Mouse (Mus musculus): ENCODE measurements around the gene Rit1.
"Not testable (repeated sequence)": the region's sequence is repeated elsewhere in the genome, so short reads cannot be mapped to it uniquely, and the experiment has no call there.

Gene Rit1

DNA sequence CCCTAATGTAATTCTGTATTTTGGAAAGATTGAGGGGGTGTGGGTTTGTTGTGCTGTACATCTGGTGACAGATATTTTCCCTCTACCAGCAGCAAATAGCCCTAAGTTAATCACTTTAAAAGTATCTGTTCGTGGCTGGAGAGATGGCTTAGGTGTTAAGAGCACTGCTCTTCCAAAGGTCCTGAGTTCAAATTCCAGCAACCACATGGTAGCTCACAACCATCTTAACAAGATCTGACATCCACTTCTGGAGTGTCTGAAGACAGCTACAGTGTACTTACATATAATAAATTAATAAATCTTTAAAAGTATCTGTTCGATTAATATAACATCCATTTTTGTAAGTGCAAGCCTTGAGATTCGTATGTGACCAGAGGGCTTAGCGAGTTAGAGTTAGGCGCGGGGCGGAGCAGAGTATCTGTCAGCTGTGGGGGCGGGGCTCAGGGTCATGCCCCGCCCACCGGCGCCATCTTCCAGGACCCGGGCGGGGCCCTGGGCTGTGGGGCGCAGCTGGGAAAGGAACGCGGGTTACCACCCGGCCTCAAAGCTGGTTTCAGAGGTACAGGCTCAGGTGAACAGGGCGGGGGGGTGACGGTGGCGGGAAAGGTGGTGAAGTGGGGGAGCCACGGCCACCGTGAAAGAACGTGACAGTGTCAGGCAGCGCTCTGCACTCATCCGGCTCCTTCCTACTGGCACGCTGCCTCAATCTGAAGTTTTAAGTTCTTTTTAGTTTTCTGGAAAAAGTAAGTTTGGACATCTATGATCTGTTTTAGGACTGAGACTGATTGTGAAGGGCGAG is at the start of gene Rit1:
Rit1 (plus strand) TSS at position 440 of the 799 bp plus-strand sequence.
- DNase-seq, result peak; percentile 91

DNA sequence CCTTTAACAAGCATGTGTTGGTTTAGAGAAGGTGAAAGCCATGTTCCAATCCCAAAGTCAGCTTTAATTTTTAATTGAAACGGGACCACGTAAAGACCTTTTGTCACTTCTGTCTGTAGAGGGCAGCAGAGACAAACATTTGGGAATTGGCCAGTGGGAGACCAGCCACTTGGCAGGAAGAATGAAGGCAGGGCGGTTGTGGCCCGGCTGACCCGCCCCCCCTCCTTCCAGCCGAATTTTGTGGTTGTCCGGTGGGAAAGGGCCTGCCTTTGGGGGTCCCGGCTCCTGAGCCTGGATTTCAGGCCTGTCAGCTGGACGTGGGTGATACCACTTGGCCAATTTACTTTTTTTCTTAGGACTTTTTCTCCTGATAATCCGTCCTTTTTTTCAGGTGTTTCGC is 39.2 kb upstream of the Rit1 start:
- DNase-seq, result peak; percentile 70

DNA sequence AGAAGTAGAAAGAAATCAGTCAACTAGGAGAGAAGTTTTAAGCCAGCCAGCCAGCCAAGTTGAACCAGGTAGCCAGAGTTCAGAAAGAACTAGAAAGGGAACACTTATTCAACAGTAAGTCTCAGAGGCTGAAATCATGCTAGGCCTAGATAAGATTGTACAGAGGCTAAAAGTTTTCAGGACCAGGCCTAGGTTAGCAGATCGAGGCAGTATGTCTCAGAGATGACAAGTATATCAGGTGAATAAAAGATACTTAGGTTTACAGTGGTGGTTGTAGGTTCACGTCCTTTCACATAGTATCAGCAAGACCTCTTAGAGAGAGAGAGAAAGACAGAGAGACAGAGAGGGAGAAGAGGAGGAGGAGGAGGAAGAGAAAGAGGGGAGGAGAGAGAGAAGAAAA is 32.8 kb upstream of the Rit1 start:
- no peak for DNase-seq

DNA sequence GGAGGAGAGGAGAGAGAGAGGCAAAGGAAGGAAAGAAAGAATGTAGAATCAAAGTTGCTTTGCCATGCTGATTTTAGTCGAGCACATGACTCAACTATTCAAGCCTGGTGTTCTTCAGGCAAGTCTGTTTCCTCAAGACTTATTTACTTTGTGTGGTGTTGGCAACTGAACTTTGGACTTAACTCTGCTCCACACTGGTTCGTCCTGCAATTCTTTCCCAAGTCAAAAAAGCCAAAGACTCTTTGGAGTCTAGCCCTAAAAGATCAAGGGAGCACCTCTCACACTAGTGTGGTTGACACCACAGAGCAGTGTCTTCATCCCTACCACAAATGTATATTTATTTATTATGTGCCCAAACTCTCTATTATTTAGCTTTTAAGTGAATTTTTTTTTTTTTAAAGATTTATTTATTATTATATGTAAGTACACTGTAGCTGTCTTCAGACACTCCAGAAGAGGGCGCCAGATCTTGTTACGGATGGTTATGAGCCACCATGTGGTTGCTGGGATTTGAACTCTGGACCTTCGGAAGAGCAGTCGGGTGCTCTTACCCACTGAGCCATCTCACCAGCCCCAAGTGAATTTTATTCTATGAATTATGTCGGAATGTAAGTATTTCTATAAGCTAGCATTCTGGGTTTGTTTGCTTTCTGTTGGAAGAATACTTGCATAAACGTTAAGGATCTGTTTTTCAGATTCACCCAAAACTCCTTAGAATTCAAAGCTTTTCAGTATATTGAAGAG is 32.2 kb upstream of the Rit1 start:
- DNase-seq, result no peak

DNA sequence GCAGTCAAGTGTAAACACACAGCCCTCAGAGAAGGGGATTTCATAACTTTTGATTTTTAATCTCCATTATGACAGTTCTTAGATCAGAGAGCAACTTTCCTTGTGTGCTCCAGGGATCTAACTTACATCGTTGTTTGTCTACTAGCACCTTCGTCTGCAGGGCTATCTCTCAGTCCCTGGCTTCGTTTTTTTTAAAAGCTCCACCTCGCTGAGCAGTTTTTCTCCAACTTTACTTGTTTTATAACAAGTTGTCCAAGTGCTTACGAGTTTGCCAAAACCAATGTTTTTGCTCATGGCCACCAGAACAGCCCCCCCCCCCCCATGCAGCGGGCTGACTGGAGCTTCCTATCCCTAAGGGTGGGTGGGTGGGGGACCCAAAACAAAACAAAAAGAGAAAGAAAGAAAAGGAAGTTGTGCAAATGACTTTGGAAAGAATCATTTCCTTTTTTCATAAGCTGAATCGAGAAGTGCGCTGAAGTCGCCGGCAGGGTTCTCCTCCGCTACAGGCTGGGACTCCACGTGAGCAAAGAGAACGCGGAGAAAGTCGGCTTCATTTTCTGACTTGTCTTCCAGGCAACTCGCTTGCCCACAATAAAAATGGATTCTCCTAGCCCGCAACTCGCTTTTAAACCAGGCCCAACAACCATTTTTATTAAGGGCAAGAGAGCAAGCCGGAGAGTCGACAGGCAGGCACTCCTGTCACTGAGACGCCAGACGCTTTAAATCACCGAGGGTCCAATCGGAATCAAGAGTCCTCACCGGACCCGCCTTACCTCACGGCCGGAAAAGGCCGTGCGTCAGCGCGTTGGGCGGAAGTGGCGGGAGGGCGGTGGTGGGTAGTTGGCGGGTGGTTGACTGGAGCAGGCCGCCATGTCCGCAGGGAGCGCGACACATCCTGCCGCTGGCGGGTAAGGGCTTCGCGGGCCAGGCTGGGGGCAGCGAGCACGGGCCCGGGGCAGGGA is 31.4 kb upstream of the Rit1 start, which contains the start of gene Khdc4:
Khdc4 (plus strand) TSS at position 824 of the 962 bp plus-strand sequence.
- peak; percentile 96 for DNase-seq

DNA sequence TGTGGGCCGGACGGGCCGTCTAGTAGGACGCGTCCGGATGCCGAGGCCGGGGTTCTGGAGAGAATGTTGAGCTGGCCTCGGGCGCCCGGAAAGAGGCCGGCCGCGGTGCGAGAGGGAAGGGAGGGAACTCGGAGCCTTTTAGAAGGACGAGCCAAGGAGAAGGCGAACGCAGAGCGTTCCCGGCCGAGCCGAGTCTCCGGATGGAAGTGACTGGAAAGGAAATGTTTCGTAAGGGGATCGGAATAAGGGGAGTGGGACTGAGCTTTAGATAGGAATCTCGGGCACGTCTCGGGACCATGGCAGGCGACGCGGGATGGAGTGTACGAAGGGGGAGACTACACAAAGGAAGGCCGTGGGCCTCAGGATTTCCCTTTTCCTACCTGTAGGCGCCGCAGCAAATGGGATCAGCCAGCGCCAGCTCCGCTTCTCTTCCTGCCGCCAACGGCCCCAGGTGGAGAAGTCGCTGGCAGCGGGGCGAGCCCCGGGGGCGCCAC is 30.6 kb upstream of the Rit1 start:
- DNase-seq, result peak; percentile 58

DNA sequence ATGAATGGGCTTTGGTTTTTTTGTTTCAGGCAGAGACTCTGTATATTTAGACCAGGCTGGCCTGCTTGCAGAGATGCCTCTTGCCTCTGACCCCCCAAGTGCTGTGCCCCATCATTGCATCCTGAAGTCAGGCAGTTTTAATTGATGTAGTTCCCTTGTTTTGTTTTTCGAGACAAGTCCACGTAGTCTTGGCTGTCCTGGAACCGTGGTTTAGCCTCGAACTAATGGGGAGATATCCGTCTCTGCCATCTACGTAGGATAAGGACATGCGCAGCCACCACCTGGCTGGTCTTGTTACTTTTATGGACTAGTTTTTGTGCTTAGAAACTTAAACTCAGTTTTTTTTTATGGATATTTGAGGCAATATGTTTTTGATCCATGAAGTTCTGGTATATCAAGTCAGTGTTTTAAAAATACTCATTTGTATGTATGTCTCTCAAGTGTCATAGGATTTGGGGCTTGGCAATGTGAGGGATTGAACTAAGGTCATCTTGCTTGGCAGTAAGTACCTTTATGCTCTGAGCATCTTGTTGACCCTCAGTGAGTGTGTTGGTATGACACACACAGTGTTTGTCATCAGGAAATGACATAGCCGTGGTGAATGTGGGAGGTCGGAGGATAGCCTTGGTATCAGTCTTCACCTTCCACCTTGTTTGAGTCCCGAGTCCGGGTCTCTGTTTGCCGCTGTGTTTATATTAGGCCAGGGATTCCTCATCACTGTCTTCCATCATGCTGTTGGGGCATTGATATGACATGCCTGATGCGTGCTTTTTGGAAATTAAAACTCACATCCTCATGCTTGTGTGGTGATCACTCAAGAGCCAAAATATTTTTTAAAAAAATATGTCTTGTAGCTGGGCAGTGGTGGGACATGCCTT is 29.7 kb upstream of the Rit1 start:
- no peak for DNase-seq

DNA sequence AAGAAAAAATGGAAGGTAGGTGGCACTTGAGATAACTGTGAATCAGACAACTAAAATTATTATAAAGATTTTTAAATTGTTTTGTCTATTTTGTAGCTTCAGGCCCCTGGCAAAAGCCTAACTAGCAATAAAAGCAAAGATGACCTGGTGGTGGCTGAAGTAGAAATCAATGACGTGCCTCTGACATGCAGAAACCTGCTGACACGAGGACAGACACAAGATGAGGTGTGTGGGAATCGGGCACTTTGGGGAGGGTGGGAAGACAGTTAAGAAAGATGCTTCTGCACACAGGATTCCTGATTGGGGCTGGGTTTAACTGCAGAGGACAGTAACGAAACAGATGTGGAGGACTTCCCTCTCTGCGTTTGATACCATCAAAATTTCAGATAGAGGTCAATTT is 27.6 kb upstream of the Rit1 start:
- no peak for DNase-seq

DNA sequence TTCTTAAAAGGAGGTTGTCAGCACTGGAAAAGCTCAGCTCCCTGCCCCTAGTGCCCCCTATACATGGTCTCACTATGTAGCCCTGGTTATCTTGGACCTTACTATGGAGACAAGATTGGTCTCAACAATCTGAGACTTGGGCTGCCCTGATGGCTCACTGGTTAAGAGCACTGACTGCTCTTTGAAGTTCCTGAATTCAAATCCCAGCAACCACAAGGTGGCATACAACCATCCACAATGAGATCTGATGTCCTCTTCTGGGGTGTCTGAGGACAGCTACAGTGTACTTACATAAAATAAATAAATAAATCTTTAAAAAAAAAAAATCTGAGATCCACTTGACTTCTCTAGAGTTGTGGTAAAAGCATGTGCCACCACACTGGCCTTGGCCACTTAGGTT is 21.1 kb upstream of the Rit1 start:
- no peak for DNase-seq

DNA sequence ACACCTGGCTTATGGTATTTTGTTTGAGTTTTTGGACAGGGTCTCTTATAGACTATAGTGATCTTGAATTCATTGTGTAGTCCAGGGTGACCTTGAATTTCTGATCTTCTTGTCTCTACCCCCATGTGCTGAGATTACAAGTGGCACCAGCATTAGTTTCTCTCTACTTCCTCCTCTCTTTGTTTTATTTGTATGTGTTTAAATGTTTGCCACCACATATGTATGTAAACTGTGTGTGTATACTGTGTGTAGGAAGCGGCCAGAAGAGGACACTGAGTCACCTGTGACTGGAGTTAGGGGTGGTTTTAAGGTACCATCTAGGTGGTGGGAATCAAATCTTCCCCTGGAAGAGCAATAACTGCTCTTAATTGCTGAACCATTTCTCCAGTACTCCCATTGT is 18.6 kb upstream of the Rit1 start:
- no peak for DNase-seq

DNA sequence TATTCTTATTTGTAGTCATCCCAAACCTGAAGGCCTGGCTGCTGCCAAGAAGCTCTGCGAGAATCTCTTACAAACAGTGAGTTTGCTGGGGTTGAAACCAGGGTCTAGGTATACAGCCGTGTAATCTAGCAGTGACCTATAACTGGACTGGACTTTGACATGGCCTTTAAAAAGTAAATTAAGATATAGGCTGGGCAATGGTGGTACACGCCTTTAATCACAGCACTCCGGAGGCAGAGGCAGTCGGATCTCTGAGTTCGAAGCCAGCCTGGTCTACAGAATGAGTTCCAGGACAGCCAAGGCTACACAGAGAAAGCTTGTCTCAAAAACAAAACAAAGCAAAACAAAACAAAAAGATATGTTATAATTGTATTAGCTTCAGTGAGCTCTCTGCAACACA is 17.8 kb upstream of the Rit1 start:
- no peak for DNase-seq

DNA sequence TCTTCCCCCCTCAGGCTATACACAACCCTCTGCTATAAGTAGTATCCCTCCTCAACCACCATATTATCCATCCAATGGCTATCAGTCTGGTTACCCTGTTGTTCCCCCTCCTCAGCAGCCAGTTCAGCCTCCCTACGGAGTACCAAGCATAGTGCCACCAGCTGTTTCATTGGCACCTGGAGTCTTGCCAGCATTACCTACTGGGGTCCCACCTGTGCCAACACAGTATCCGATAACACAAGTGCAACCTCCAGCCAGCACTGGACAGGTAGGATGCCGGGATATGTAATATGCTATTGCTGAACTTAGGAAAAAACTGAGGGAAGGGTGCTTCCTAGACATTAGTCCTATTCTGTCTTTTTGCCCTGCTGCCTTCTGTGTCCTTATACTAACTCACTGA is 16.4 kb upstream of the Rit1 start:
- DNase-seq, result no peak

DNA sequence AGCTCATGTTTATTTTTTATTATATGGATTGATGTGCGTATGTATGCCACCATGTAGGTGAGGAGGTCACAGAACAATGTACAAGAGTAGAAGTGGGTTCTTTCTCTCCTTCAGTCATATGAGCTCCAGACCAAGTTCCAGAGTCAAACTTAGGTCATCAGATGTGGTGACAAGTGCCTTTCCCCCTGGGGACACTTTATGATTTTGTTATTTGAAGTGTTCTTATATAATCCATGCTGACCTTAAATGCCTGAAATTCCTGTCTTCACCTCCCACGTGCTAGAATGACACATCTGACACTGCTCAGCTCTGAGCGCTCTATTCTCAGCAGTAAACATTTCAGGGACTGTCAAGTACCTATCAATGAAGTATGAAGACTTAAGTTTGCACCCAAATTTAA is 15.4 kb upstream of the Rit1 start:
- no peak for DNase-seq

DNA sequence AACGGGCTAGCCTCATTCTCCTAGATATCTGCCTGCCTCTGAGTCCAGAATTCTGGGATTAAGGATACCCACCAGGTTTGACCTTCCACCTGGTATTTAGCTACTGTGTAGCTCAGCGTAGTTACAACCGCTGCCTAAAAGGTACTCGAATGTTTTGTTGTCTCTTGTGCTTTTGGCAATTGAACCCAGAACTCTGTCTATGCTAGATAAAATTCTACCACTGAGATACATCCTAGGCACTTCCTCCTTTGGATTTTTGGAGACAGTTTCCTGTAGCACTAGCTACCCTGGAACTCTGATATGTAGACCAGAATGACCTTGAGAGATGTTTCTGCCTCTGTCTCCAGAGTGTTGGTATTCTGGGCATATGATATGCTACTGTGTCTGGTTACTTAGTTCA is 2.9 kb upstream of the Rit1 start:
- DNase-seq, result no peak

DNA sequence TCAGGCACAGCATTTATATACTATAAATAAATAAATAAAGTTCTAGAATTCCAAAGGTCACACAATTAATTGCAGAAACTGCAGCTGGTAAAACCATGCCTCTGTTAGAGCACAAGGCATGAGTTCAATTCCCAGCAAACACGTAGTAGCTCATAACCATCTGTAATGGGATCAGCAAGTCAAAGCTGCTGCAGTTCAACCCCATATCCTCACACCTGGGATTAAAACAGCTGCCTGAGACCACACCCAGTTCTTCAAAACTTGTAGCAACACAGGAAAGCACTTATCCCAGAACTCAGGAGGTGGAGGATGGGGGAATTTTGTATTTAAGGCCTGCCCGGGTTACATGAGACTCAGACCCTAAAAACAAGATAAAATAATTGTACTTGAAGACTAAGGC is 1.9 kb upstream of the Rit1 start:
- DNase-seq, result no peak

DNA sequence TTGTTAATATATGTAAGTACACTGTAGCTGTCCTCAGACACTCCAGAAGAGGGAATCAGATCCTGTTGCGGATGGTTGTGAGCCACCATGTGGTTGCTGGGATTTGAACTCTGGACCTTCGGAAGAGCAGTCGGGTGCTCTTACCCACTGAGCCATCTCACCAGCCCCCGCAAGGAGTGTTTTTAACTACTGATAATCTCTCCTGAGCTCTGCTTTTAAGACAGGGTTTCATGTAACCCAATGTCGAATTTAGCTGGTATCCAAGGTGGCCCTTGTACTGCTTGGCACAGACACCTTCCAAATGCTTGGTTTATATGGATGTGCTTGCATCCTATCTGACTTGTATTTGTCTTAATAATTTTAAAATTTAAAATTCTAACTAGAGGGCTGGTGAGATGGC is 922 bp upstream of the Rit1 start:
- not testable (repeated sequence) for DNase-seq

DNA sequence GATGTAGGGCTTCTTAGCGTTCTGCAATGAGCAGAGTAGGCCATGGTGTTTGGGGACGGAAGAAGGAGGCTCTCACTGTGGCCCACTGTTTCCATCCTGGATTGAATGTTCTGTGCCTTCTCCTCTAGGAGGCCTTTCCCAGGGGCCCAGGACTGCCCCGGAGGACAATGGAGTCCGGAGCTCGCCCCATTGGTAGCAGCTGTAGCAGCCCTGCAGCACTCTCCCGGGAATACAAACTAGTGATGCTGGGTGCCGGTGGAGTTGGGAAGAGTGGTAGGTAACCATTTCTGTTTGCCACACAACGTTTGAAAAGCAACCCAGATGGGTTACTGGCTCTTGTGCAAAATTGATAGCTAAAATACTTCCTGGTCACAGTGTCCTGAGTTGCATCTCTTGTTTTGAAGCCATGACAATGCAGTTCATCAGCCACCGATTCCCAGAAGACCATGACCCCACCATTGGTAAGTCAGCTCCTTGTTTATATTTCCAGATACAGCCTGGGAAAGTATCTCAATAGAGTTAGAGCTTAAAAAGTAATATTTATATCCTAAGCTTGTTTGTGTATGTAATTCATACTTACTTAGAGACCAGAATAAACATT is 660 bp downstream of the Rit1 start:
- DNase-seq, result peak; percentile 22

DNA sequence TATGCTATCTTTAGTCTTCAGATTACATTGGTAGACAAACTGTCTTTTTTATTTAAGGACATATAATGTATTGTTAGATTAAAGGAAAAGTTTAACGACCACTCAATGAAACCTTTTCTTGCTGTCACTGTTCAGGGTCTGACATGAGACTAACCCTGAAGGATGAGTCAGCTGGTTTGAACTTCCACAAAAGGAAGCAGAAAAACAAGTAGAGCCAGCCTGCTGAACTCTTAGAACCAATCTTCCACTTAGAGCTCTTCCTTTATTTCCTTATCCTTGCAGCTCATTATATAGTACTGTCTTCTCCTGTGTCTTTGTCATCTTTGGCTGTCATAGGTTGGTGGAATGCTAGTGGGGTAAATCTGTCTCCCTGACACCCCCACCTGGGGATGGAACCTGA is 1.2 kb downstream of the Rit1 start:
- no peak for DNase-seq

DNA sequence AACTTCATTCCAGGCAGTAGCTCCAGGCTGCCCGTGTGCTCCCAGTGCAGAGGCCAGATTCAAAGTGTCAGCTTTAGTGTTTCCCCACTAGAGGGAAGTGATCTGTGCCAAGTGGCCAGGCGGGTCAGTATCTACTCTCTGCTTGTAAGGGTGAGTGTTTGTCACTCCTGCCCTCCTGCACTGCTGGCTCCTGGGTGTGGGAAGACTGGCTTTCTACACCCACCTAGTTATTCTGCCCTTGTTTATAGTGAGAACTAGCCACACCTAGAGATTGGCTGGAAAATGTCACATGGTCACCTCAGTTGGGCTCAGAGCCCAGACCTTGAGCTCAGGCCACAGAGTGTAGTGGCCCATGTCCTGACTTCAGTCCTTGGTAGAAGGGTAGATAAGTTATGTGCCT is 2.5 kb downstream of the Rit1 start:
- no peak for DNase-seq

DNA sequence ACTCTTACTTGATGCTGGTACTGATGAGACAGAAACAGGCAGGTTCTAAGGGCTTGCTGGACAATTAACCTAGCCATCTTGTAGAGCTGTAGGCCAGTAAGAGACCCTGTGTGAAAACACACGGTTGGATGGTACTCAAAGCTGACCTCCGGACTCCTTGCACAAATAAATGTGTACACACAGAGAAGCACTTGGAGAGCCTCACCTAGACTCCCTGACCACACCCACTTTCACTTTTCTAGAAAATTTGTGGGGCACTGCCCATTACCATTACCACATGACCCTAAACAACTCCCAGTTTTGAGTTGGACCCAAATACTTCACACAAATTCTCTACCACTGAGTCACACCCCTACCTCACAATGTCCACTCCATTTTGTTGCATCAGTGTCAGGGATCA is 19.9 kb downstream of the Rit1 start:
- no peak for DNase-seq

DNA sequence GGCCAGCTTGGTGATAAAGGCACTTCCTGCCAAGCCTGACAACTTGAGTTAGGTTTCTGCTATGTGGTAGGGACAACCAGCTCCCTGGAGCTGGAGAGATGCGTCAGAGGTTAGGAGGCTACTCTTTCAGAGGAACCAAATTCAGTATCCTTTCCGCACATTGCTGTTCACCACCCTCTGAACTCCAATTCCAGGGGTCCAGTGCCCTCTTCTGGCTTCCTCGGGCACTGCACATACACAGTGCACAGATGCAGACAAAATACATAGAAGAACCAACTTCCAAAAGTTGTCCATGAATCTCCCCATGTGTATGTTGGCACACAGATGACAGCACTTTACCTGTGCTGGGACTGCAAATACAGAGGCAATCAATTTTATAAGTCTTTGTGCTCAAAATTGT is 22.0 kb downstream of the Rit1 start:
- peak; percentile 73 for DNase-seq

DNA sequence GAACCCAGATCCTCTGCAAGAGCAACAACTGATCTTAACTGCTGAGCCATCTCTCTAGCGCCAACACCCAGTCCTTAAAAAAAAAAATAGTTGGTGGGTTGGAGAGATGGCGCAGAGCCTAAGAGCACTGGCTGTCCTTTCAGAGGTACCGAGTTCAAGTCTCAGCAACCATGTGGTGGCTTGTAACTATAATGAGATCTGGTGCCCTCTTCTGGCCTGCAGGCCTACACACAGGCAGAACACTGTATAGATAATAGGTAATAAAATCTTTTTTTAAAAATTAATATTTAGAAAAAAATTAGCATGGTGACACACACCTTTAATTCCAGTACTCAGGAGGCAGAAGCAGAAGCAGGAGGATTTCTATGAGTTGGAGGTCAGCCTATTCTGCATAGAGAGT is 23.5 kb downstream of the Rit1 start:
- no peak for DNase-seq
